Mouse (Mus musculus): ENCODE data around the gene Hist1h4n.
"Not testable (repeated sequence)": the region's sequence is repeated elsewhere in the genome, so short reads cannot be mapped to it uniquely, and the experiment has no call there.

GRCm38 (mm10) chr13:21833461-21833860 is 1.5 kb upstream of the Hist1h4n start, which contains the start of the genes Hist1h2ap and Hist1h2br:
- TF ChIP-seq HCFC1 (IDR thresholded peaks at IDR 0.05; ENCODE audit: borderline replicate concordance, insufficient read depth, low read length); ZC3H11A (IDR thresholded peaks at IDR 0.05; ENCODE audit: borderline replicate concordance, low read depth, low read length); CHD2 (IDR thresholded peaks at IDR 0.05; ENCODE audit: low read depth, low read length): not testable (repeated sequence)
